Mouse (Mus musculus) lung, adult 2 months (tissue): ENCODE measurements around the gene Raet1e.

ENCODE experiments used
- CTCF ChIP-seq: fragments of 200-500 bp; IDR thresholded peaks from 2 replicates; pipeline ENCODE4 v1.5.1; 2011; ENCODE audit warnings: mild to moderate bottlenecking, low read length, control low read depth; ENCODE audit not compliant: insufficient read depth
- POLR2A ChIP-seq: fragments of 200-500 bp; IDR thresholded peaks from 2 replicates; pipeline ENCODE4 v1.6.1; 2011; ENCODE audit warnings: low read depth, mild to moderate bottlenecking, control low read depth, low read length, borderline replicate concordance; ENCODE audit errors: extremely low read depth

GRCm38 (mm10) chr10:22297033-22297762, 138.8 kb downstream of the Raet1e start:
- TF ChIP-seq POLR2A (no peak), CTCF (no peak)
